Mouse (Mus musculus): ENCODE data around the gene Celsr1. TPM values are rescaled to one million over a fixed set of nuclear protein-coding genes. Genes with fewer than 3 reads are reported as not detected.

Gene Celsr1
- polyA plus RNA-seq, 1 experiment from 2014 or later, result 5.1 TPM

GRCm38 (mm10) chr15:86004048-86004447 lies 29.5 kb downstream of the Celsr1 start:
- ATAC-seq (ENCODE audit: low FRiP score), result no peak
- 87% methylated on average over 3 of the region's 3 CpGs for WGBS
- Histone ChIP-seq H3K36me3 (ENCODE audit: control insufficient read depth, insufficient read depth, low read length) (no peaks in the 10 kb centered on the region), H3K9ac (ENCODE audit: low read depth, low read length) (no peak overlapping the region), H3K4me3 (ENCODE audit: low read depth, low read length) (no peak overlapping the region), H3K4me2 (replicated peaks; ENCODE audit: low read depth, low read length) (no peak overlapping the region), H3K4me1 (replicated peaks; ENCODE audit: control insufficient read depth, insufficient read depth, low read length) (peaks cover 14% of the 10 kb centered on the region), H3K27me3 (ENCODE audit: control insufficient read depth, insufficient read depth, low read length) (0 out of 2 replicates have a peak, but pooled peaks cover 2% of the 10 kb centered on the region), H3K27ac (ENCODE audit: low read depth, low read length) (no peak overlapping the region), H3K9me3 (ENCODE audit: control insufficient read depth, low read length) (no peaks in the 10 kb centered on the region)
- no peak for DNase-seq (ENCODE audit: low spot score)

GRCm38 (mm10) chr15:86000706-86001292 lies 32.8 kb downstream of the Celsr1 start:
- WGBS, result 46% methylated on average over 5 of the region's 5 CpGs
- no peaks in the 10 kb centered on the region for H3K9me3 ChIP-seq (ENCODE audit: control insufficient read depth, low read length)
- peaks cover 9% of the 10 kb centered on the region for H3K4me1 ChIP-seq (replicated peaks; ENCODE audit: control insufficient read depth, insufficient read depth, low read length)
- ATAC-seq (ENCODE audit: low FRiP score), result peak; percentile 37; the same call in 1 of the 2 replicates
- H3K27ac ChIP-seq (ENCODE audit: low read depth, low read length), result 0 out of 2 replicates have a peak overlapping the region, but pooled peaks have one; percentile 6
- H3K9ac ChIP-seq (ENCODE audit: low read depth, low read length), result 0 out of 2 replicates have a peak overlapping the region, but pooled peaks have one; percentile 20
- no peak overlapping the region for H3K4me3 ChIP-seq (ENCODE audit: low read depth, low read length)
- no peak overlapping the region for H3K4me2 ChIP-seq (replicated peaks; ENCODE audit: low read depth, low read length)
- no peaks in the 10 kb centered on the region for H3K36me3 ChIP-seq (ENCODE audit: control insufficient read depth, insufficient read depth, low read length)
- no peaks in the 10 kb centered on the region for H3K27me3 ChIP-seq (ENCODE audit: control insufficient read depth, insufficient read depth, low read length)
- no peak for DNase-seq (ENCODE audit: low spot score)

GRCm38 (mm10) chr15:85998525-85999230 lies 34.9 kb downstream of the Celsr1 start:
- no peaks in the 10 kb centered on the region for H3K9me3 ChIP-seq (ENCODE audit: control insufficient read depth, low read length)
- H3K36me3 ChIP-seq (ENCODE audit: control insufficient read depth, insufficient read depth, low read length), result no peaks in the 10 kb centered on the region
- H3K4me3 ChIP-seq (ENCODE audit: low read depth, low read length), result no peak overlapping the region
- H3K9ac ChIP-seq (ENCODE audit: low read depth, low read length), result no peak overlapping the region
- DNase-seq (ENCODE audit: low spot score) (no peak), ATAC-seq (ENCODE audit: low FRiP score) (no peak)
- 83% methylated on average over 4 of the region's 4 CpGs for WGBS
- H3K27ac ChIP-seq (ENCODE audit: low read depth, low read length), result no peak overlapping the region
- no peak overlapping the region for H3K4me2 ChIP-seq (replicated peaks; ENCODE audit: low read depth, low read length)
- H3K27me3 ChIP-seq (ENCODE audit: control insufficient read depth, insufficient read depth, low read length), result no peaks in the 10 kb centered on the region
- H3K4me1 ChIP-seq (replicated peaks; ENCODE audit: control insufficient read depth, insufficient read depth, low read length), result peaks cover 11% of the 10 kb centered on the region

- 37% methylated on average over 13 of the region's 13 CpGs for WGBS
- Histone ChIP-seq H3K27me3 (ENCODE audit: control insufficient read depth, insufficient read depth, low read length) (no peaks in the 10 kb centered on the region), H3K27ac (ENCODE audit: low read depth, low read length) (no peak overlapping the region), H3K9me3 (ENCODE audit: control insufficient read depth, low read length) (no peaks in the 10 kb centered on the region), H3K9ac (ENCODE audit: low read depth, low read length) (no peak overlapping the region), H3K4me1 (replicated peaks; ENCODE audit: control insufficient read depth, insufficient read depth, low read length) (peaks cover 14% of the 10 kb centered on the region), H3K36me3 (ENCODE audit: control insufficient read depth, insufficient read depth, low read length) (no peaks in the 10 kb centered on the region), H3K4me3 (ENCODE audit: low read depth, low read length) (no peak overlapping the region), H3K4me2 (replicated peaks; ENCODE audit: low read depth, low read length) (no peak overlapping the region)
- DNase-seq (ENCODE audit: low spot score), result no peak
- peak; percentile 14; the same call in 1 of the 2 replicates for ATAC-seq (ENCODE audit: low FRiP score)
Observed at GRCm38 (mm10) chr15:85996031-85996765, 37.4 kb downstream of the Celsr1 start.

- H3K4me3 ChIP-seq (ENCODE audit: low read depth, low read length), result no peak overlapping the region
- no peaks in the 10 kb centered on the region for H3K36me3 ChIP-seq (ENCODE audit: control insufficient read depth, insufficient read depth, low read length)
- no peaks in the 10 kb centered on the region for H3K27me3 ChIP-seq (ENCODE audit: control insufficient read depth, insufficient read depth, low read length)
- H3K4me1 ChIP-seq (replicated peaks; ENCODE audit: control insufficient read depth, insufficient read depth, low read length), result peaks cover 14% of the 10 kb centered on the region
- ATAC-seq (ENCODE audit: low FRiP score), result no peak
- no peak overlapping the region for H3K4me2 ChIP-seq (replicated peaks; ENCODE audit: low read depth, low read length)
- H3K9me3 ChIP-seq (ENCODE audit: control insufficient read depth, low read length), result no peaks in the 10 kb centered on the region
- H3K27ac ChIP-seq (ENCODE audit: low read depth, low read length), result no peak overlapping the region
- no peak overlapping the region for H3K9ac ChIP-seq (ENCODE audit: low read depth, low read length)
- WGBS, result 77% methylated on average over 6 of the region's 6 CpGs
- DNase-seq (ENCODE audit: low spot score), result no peak
Observed at GRCm38 (mm10) chr15:85994906-85995608, 38.5 kb downstream of the Celsr1 start.

GRCm38 (mm10) chr15:85993931-85994583 lies 39.5 kb downstream of the Celsr1 start:
- Histone ChIP-seq H3K9ac (ENCODE audit: low read depth, low read length) (no peak overlapping the region), H3K27ac (ENCODE audit: low read depth, low read length) (peak overlapping the region; percentile 51), H3K4me1 (replicated peaks; ENCODE audit: control insufficient read depth, insufficient read depth, low read length) (peaks cover 14% of the 10 kb centered on the region), H3K27me3 (ENCODE audit: control insufficient read depth, insufficient read depth, low read length) (no peaks in the 10 kb centered on the region), H3K4me3 (ENCODE audit: low read depth, low read length) (no peak overlapping the region), H3K36me3 (ENCODE audit: control insufficient read depth, insufficient read depth, low read length) (no peaks in the 10 kb centered on the region), H3K9me3 (ENCODE audit: control insufficient read depth, low read length) (no peaks in the 10 kb centered on the region), H3K4me2 (replicated peaks; ENCODE audit: low read depth, low read length) (no peak overlapping the region)
- WGBS, result 36% methylated on average over 14 of the region's 14 CpGs
- ATAC-seq (ENCODE audit: low FRiP score), result peak; percentile 46; the same call in 1 of the 2 replicates
- peak; percentile 48 for DNase-seq (ENCODE audit: low spot score)

- H3K4me1 ChIP-seq (replicated peaks; ENCODE audit: control insufficient read depth, insufficient read depth, low read length), result peaks cover 14% of the 10 kb centered on the region
- DNase-seq (ENCODE audit: low spot score) (no peak), ATAC-seq (ENCODE audit: low FRiP score) (no peak)
- no peak overlapping the region for H3K4me3 ChIP-seq (ENCODE audit: low read depth, low read length)
- H3K36me3 ChIP-seq (ENCODE audit: control insufficient read depth, insufficient read depth, low read length), result no peaks in the 10 kb centered on the region
- no peak overlapping the region; the same call in 1 of the 2 replicates for H3K27ac ChIP-seq (ENCODE audit: low read depth, low read length)
- H3K4me2 ChIP-seq (replicated peaks; ENCODE audit: low read depth, low read length), result no peak overlapping the region
- H3K27me3 ChIP-seq (ENCODE audit: control insufficient read depth, insufficient read depth, low read length), result no peaks in the 10 kb centered on the region
- H3K9me3 ChIP-seq (ENCODE audit: control insufficient read depth, low read length), result no peaks in the 10 kb centered on the region
- no peak overlapping the region for H3K9ac ChIP-seq (ENCODE audit: low read depth, low read length)
Observed at GRCm38 (mm10) chr15:85993386-85993785, 40.2 kb downstream of the Celsr1 start.

GRCm38 (mm10) chr15:85992125-85992495 lies 41.5 kb downstream of the Celsr1 start:
- Histone ChIP-seq H3K9me3 (ENCODE audit: control insufficient read depth, low read length) (no peaks in the 10 kb centered on the region), H3K4me3 (ENCODE audit: low read depth, low read length) (no peak overlapping the region), H3K4me2 (replicated peaks; ENCODE audit: low read depth, low read length) (no peak overlapping the region), H3K36me3 (ENCODE audit: control insufficient read depth, insufficient read depth, low read length) (no peaks in the 10 kb centered on the region), H3K9ac (ENCODE audit: low read depth, low read length) (no peak overlapping the region), H3K4me1 (replicated peaks; ENCODE audit: control insufficient read depth, insufficient read depth, low read length) (peaks cover 14% of the 10 kb centered on the region), H3K27ac (ENCODE audit: low read depth, low read length) (peak overlapping the region; percentile 13; the same call in 1 of the 2 replicates), H3K27me3 (ENCODE audit: control insufficient read depth, insufficient read depth, low read length) (no peaks in the 10 kb centered on the region)
- DNase-seq (ENCODE audit: low spot score) (no peak), ATAC-seq (ENCODE audit: low FRiP score) (no peak)
- 39% methylated on average over 3 of the region's 3 CpGs for WGBS

Measured in hindbrain, embryonic 11.5 days (tissue).